Mouse (Mus musculus) cerebellum, adult 9-10 months (tissue): ENCODE measurements around the gene Nek3.

Source experiments
- DNase-seq: peaks from one replicate; pipeline ENCODE4 v3.0.0; 2022

Nek3 gene

DNA sequence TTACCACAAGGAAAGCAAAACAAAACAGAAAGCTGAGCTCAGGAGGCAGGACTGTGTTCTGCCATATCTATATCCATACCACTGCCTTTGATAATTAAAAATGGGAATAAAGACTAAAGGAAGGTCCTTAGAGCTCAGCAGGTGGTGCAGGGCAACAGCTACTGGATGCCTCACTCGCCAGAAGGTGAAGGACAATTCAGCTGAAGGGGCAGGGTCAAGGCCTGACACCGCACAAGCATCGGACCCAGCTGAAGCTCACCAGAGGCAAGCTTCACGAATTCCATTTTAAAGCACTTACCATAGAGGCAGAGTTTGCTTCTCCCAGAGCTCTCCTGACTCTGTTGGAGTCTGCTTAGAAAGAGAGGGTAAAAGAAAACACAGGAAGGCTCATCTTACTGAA lies 23.6 kb downstream of the Nek3 start:
- no peak for DNase-seq

DNA sequence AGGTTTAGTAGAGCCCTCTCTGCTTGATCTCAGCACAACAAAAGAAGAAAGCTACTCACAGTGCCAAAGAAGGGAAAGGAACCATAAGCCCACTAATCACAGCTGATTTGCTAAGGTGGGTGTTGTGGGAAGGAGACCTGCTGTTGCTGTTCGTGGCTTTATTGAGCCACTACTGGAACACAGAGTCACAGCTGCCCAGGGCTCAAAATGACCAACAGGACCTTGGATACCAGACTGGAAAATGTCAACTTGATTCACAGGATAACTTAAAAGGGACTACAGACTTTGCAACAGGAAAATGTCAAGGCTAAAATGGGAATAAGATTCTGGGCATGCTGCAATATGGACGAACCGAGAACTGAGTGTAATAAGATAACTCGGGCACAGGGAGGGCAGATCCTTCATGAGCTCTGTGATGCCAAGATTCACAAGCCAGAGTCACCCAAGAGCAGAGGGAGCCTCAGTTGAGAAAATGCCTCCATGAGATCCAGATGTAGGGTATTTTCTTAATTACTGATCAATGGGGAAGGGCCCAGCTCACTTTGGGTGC lies 24.3 kb downstream of the Nek3 start:
- DNase-seq: no peak

DNA sequence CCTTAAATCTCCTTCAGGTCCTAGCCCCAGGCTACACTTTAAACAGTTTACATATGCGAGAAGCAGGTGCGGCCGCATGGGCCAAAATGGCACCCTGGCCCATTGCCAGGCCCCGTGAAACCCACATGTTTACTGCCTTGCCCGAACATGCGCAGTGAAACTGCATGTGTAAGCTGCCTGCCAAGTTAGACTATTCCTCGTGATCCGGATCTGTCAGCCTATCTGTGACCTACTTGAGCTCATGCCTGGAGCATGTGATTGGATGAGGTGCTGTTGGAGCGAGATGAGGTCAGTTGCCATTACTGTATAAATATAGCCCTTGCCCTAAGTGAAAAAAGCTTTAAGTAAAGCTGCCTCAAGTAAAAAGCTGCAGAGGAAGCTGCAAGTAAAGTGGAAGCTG lies 29.8 kb downstream of the Nek3 start:
- DNase-seq: peak; percentile 67

DNA sequence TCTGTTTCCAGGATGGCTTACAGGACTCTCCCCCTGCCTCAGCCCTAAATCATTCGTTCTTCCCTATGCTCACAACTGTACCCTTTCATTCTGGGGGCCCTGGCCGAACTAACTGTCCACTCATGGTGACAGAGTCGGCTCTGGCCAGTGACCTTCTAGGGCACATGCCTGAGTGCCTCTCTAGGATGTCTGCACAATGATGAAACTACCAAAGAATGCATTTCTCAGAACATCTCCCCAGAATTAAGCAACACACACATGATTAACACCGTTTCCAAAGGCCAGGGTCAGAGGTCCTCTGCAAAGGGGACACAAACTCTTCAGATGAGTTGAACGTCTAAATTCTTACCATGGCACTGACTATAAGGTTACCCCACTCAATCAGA lies 31.5 kb downstream of the Nek3 start:
- no peak for DNase-seq

DNA sequence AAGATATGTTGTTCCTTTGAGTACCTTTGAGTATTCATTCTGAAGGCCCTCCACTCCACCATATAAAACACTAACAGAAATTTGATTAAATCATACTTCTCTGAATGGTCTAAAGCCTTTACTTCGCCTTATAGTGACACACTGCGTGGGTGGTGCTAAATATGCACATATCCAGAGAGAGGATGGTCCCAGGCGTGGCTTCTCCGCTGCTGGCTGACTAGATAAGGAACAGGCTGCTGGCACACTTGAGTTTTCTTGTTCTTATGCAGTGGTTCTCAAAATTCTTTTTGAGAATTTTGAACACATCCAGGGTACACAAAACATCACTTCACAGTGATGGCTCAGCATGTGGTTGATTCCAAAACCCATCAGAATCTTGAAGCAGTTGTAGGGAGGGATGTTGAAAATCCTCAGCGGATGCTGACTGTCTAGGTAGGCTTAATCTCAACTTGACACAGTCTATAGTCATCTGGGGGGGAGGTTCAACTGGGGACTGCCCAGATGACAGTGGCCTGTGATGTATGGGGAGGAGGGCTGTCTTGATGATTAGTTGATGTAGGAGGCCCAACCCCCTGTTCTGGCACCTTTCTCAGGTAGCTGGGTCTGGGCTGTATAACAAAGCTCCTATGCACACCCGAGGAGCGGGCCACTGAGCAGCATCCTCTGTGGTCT lies 32.0 kb downstream of the Nek3 start:
- DNase-seq: no peak

DNA sequence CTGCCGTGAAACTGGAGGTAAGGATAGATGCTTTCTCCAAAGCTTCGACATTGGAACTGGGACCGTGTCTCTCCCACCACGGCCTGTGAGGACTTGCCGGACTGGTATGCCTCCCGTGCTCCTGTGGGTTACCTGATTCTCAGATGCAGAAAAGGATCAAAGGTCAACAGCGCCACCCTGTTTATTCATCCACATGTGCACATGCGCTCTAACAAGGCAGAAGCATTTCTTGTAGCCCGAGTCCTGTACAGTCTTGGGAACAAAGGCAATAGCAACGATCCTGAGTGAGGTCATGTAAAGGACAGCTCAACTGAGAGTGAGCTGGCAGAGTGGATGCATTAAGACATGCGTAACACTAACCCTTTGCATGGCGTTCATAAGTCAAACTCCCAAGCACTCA lies 34.2 kb downstream of the Nek3 start:
- no peak for DNase-seq

DNA sequence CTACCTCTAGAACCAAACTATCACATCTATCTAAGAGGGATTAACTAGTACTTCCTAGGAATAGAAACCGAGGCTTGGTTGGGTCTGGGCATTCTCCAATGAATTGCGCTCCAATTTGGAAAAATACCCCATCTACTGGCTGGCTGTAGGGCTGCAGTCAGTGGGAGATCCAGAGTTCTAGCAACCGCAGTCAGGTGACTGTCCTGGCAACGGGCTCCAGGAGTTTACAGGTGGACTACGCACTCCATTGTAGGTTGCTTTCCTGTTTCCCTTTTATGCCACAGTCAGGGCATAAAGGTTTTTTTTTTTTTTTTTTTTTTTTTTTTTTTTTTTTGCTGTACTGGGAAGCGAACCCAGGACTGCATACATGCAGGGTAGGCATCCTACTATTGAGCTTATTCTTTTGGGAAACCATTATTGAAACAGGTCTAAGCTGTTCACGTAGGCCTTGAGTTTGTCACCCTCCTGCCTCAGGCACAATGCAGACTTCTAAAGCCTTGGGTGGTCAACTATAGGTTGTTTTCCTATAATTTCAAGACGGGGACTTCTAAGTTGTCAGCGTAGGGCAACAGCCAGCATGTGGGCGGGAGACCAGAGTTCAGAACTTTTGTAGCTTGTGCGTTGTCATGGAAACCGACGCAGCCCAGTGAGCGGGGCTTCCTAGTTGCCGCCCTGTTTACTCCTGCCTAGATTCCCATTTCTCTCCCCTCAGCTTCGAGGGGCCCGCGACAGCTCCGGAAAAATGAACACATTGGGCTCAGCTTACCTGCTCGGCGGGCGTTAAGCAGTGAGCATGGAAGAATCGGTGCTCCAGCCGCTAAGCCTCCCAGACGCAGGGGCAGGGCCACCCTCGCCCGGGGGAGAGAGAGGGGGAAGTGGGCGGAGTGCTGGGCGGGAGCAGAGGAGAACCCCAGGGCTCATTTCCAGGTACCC lies 41.7 kb downstream of the Nek3 start, which contains the start of gene Nek5:
Gene Nek5, minus strand, starts transcription at position 834 of the 933 bp plus-strand sequence.
- DNase-seq: no peak

DNA sequence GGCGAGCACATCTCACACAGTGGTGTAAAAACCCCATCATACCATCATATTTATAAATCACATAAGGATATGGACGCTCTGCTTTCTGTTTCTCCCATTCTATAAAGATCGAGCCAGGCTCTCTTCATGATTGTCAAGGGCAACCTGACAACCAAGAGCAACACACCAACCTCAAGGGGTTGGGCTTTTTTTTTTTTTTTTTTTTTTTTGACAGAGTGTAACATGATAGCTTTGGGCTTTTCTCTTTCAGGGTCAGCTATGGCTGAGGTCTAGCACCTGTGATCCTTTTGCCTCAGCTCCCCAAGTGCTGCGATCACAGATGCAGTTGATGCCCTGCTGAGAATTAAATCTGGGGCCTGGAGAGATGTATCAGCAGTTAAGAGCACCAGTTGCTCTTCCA lies 59.2 kb downstream of the Nek3 start:
- no peak for DNase-seq

DNA sequence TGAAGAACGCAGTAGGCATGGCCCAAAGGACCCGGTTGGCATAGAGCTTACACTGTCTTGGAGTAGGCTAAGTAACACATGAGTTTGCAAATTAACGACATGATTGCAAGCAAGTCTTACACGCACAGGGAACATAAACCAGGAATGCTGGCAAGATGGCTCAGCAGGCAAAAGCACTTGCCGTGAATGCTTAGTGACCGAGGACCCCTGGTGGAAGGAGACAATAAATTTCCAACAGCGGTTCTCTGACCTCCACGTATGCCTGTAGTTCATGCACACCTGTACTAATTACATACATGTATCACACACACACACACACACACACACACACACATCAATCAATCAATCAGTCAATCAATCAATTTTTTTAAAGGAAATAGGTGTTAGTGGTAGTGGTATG lies 74.7 kb downstream of the Nek3 start:
- DNase-seq: no peak

DNA sequence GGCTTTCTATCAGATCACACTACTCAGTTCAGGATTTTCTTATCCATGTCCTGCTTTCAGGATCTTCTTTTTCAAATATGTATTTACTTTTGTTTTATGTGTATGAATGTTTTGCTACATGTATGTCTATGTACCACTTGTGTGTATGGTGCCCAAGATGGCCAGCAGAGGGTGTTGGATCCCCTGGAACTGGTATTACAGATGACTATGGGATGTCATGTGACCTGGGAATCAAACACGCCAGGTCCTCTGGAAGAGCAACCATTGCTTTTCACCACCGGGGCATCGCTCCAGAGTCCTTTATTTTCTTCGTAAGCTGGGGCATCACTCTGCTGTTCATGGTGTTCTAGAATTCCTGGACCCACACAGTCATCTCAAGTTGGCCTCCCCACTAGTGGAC lies 77.0 kb downstream of the Nek3 start:
- DNase-seq: no peak

DNA sequence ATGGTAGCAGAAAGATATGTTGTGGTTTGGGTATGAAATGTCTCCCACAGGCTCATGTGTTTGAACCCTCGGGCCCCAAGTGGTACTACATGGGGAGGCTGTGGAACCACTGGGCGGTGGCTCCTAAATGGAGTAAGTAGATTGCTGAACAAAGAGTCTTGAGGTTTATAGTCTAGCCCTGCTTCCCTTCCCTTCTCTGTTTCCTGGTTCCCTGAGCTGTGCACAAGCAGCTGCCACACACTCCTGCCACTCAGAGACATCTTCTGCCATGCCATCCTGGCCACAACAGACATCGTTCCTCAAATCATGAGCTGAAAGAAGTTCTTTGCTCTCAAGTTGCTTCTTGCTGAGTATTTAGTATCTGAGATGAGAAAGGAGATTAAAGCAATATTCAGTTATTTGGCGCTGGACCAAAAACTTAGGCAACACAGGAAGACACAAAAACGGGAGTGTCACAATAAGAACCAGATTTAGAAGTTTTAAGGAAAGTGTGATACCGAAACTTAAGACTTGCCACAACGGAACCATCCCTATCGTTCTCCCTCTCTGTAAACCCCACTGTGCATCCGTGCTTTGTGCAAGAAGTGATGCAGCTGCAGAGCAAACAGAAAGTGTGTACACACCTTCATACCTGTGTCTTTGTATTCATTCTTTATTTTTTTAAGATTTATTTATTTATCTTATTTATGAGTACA lies 86.8 kb downstream of the Nek3 start:
- DNase-seq: no peak
